Mouse (Mus musculus): ENCODE data around the gene Ercc8.

DNA sequence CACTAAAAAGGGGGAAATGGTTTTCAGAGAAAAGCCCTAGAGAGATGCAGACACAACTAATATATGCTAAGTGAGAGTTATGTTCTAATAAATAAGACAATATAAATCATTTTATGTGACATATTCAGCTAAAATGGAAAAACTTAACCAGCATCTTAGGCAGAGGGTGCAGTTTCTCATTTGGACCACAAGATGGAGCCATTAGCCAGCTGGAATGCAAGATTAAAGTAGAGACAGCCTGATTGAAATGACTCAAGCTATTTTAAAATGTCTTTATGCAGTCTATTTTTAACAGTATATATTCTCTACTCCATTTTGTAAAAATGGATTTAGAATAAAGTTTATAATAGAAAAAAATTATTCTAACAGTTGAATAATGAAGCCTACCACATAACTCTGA, 6.7 kb upstream of the Ercc8 start:
- TF ChIP-seq CTCF (IDR thresholded peaks at IDR 0.05) (peak; percentile 92), EP300 (IDR thresholded peaks at IDR 0.05; ENCODE audit: insufficient read depth, low read depth, low read length) (no peak), POLR2A (IDR thresholded peaks at IDR 0.05; ENCODE audit: insufficient read depth, low read depth, low read length) (no peak)

Data from heart, adult 2 months (tissue).